Mouse (Mus musculus) testis, adult 2 months (tissue): Measurements from ENCODE around the gene Tfe3.

Experiments
- CTCF ChIP-seq: fragments of 200-500 bp; IDR thresholded peaks from 2 replicates; pipeline ENCODE4 v1.5.1; 2012; ENCODE audit warnings: low read depth, mild to moderate bottlenecking, inconsistent platforms, low read length, moderate library complexity; ENCODE audit not compliant: control insufficient read depth, insufficient read depth, insufficient replicate concordance
- POLR2A ChIP-seq: fragments of 200-500 bp; IDR thresholded peaks from 2 replicates; pipeline ENCODE4 v1.6.1; 2012; ENCODE audit warnings: low read depth, mild to moderate bottlenecking, inconsistent platforms, low read length, moderate library complexity; ENCODE audit not compliant: control insufficient read depth

DNA sequence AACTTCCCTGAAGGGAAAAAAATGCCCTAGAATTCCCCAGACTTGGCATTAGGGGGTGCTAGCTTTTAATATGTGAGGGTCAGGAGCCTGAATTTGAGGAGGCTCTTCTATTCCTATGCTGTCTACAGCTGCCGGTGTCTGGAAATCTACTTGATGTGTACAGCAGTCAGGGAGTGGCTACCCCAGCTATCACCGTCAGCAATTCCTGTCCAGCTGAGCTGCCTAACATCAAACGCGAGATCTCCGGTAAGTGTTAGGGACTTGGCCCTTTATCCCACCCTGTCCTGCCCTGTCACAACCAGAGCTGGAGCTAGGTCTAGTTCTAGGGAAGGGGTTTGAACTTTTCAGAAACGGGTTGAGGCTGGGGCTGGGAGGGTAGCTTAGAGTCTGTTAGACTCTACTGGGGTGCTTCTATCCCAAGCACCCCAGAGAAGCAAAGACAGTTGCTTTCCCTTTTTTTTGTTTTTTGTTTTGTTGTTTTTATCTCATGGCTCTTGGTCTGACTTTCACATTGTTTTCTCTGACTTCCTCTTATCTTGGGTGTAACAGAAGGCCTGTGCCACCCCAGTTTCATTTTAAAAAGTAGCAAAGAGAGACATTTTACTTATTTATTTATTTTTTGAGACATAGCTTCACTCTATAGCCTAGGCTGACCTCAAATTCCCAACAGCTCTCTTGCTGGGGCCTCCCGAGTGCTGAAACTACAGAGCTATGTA lies 7.1 kb downstream of the Tfe3 start:
- TF ChIP-seq POLR2A (no peak), CTCF (no peak)
